ENCODE assay signal across 19 mouse cellular contexts in the genomic region with DNA sequence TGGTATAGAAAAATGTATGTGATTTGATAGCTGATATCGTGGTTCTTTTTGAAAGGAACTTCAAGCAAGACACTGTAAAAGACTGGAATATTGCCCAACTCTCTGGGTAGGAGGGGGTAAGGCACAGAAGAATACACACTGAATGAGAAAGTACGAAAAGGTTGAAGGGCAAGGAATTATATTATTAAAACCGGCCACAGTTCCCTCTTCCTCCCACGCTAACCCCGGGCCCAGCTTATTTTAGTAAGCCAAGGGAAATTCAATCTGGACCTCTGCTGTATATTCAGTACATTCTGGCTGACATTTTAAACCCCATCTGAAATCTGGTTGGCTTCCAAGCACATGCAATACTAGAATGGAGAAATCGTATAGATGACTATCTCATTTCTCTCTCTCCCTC. TPM values are rescaled to one million over a fixed set of nuclear protein-coding genes. Genes with fewer than 3 reads are reported as not detected.
DNase-seq lines count a peak whose midpoint lies in the region; ATAC-seq and TF ChIP-seq lines count a peak whose summit lies in the region.
"Had no signal": no experiment of that assay in that cellular context is flagged by ENCODE, and none has a peak within 500 bp of the region (broad histone marks: within the 10 kb centered on the region; RNA-seq: fewer than 3 reads in every experiment).

No protein-coding gene starts in this region.

- H3K4me1 ChIP-seq in kidney, embryonic 15.5 days, result peaks cover 27% of the 10 kb centered on the region

- ATAC-seq in kidney, embryonic 15.5 days (replicated peaks; ENCODE audit: low FRiP score), result no peak; the same call in 1 of the 2 replicates

- H3K4me3 ChIP-seq in kidney, embryonic 15.5 days (replicated peaks), result no peak overlapping the region
- H3K4me3 ChIP-seq in myocyte, result no peak overlapping the region
- H3K4me3 ChIP-seq: forebrain, embryonic 12.5 days; hindbrain, embryonic 15.5 days had no signal

- no peak overlapping the region for H3K9ac ChIP-seq in kidney, embryonic 15.5 days
- H3K9ac ChIP-seq: forebrain, embryonic 12.5 days; hindbrain, embryonic 15.5 days had no signal

- no peak overlapping the region for H3K27ac ChIP-seq in kidney, embryonic 15.5 days

- intact Hi-C loops in left cerebral cortex, postnatal 10 days (cut with DNase I), result no loop called here

- TF ChIP-seq POLR2A in myocyte (IDR thresholded peaks at IDR 0.05; ENCODE audit: insufficient read length, low read depth), result no peak

- peak overlapping the region; percentile 34 for H3K4me2 ChIP-seq in kidney, embryonic 15.5 days
- H3K4me2 ChIP-seq in myocyte (ENCODE audit: low read depth), result peak overlapping the region; percentile 70
- H3K4me2 ChIP-seq: forebrain, embryonic 12.5 days; midbrain, embryonic 11.5 days had no signal

- DNase-seq in kidney, postnatal 10 days, result no peak
- DNase-seq in 416B (ENCODE audit: low read depth) (peak; percentile 49), adipocyte (ENCODE audit: low spot score) (peak; percentile 51)
- no peak for DNase-seq in left cerebral cortex, postnatal 10 days (ENCODE audit: extremely low spot score in 1 of 2, low spot score in 2 of 2)
- no peak for DNase-seq in urinary bladder, postnatal 36 days (ENCODE audit: low spot score in 2 of 2)
- DNase-seq: adrenal gland, postnatal 36 days; cerebellum, postnatal 10 days; heart, postnatal 10 days; kidney, adult 2 months; liver; lung, postnatal 36 days; right cerebral cortex, adult 18-20 months had no signal

- H3K27me3 ChIP-seq in kidney, embryonic 15.5 days, result no peaks in the 10 kb centered on the region
- no peaks in the 10 kb centered on the region for H3K27me3 ChIP-seq in myocyte (ENCODE audit: control insufficient read depth, insufficient read depth, insufficient read length)
- H3K27me3 ChIP-seq: CH12.LX; forebrain, embryonic 12.5 days; hindbrain, embryonic 15.5 days had no signal

- no peaks in the 10 kb centered on the region for H3K79me2 ChIP-seq in myocyte (ENCODE audit: control insufficient read depth, insufficient read depth)

- H3K9me3 ChIP-seq in kidney, embryonic 15.5 days (replicated peaks), result no peaks in the 10 kb centered on the region
- H3K9me3 ChIP-seq: forebrain, embryonic 12.5 days; hindbrain, embryonic 15.5 days had no signal

- no peak overlapping the region for H3ac ChIP-seq in myocyte (ENCODE audit: control insufficient read depth, insufficient read length)

- 38% methylated on average over 6 of the region's 6 CpGs for WGBS in kidney, embryonic 15.5 days

- H3K36me3 ChIP-seq in kidney, embryonic 15.5 days, result no peaks in the 10 kb centered on the region
- H3K36me3 ChIP-seq in myocyte (ENCODE audit: control insufficient read depth, insufficient read depth), result no peaks in the 10 kb centered on the region
- H3K36me3 ChIP-seq: forebrain, embryonic 12.5 days; hindbrain, embryonic 15.5 days had no signal

TF ChIP-seq in myocyte, 11 proteins besides CTCF, POLR2A, EP300 and RAD21:
- no peak for TF ChIP-seq MAX (IDR thresholded peaks at IDR 0.05; ENCODE audit: low read depth)
- TF ChIP-seq REST (IDR thresholded peaks at IDR 0.05; ENCODE audit: insufficient read depth, insufficient read length), result no peak
- TF ChIP-seq TCF3 (IDR thresholded peaks at IDR 0.05; ENCODE audit: insufficient read length, low read depth), result no peak
- no peak for TF ChIP-seq POLR2AphosphoS2 (IDR thresholded peaks at IDR 0.05; ENCODE audit: insufficient read length, low read depth)
- TF ChIP-seq MYOG (IDR thresholded peaks at IDR 0.05; ENCODE audit: control insufficient read depth in 1 of 3, insufficient read depth in 1 of 3, insufficient read length in 2 of 3, low read depth in 2 of 3), result no peak
- no peak for TF ChIP-seq MYOD1 (IDR thresholded peaks at IDR 0.05; ENCODE audit: control insufficient read depth in 1 of 3, insufficient read length in 2 of 3, low read depth in 2 of 3)
- no peak for TF ChIP-seq CEBPB (IDR thresholded peaks at IDR 0.05; ENCODE audit: insufficient read depth, poor library complexity, severe bottlenecking)
- no peak for TF ChIP-seq E2F4 (IDR thresholded peaks at IDR 0.05; ENCODE audit: insufficient read depth)
- no peak for TF ChIP-seq SRF (IDR thresholded peaks at IDR 0.05; ENCODE audit: control insufficient read depth, insufficient read length, low read depth)
- no peak for TF ChIP-seq USF1 (IDR thresholded peaks at IDR 0.05; ENCODE audit: low read depth)
- no peak for TF ChIP-seq TCF12 (IDR thresholded peaks at IDR 0.05; ENCODE audit: insufficient read depth, poor library complexity, severe bottlenecking)

RNA-seq across cellular contexts. Expression of gene Nsun7, which starts 40.0 kb away (rescaled TPM):
- polyA plus RNA-seq in kidney, embryonic 15.5 days (2015; fragmentation: Nextera tagmentation; extraction: Ambion mirVana), result 0.32 and 0.44 TPM in 2 replicates
- polyA plus RNA-seq in myocyte (2012; fragmentation: generic; extraction: Trizol), result not detected
- total RNA-seq in left cerebral cortex, postnatal 10 days (2021), result 1 to 10 TPM; 4.5 to 5.1 TPM
- total RNA-seq: neutrophil, adult 5-6 weeks had no signal

RNA-seq across cellular contexts. Expression of gene Rbm47, which starts 46.8 kb away (rescaled TPM):
- polyA plus RNA-seq in kidney, embryonic 15.5 days (2015; fragmentation: Nextera tagmentation; extraction: Ambion mirVana), result 60.6 and 64.7 TPM in 2 replicates
- polyA plus RNA-seq in myocyte (2012; fragmentation: generic; extraction: Trizol), result 0.10 TPM
- total RNA-seq in left cerebral cortex, postnatal 10 days (2021), result 1 to 10 TPM; 2.2 to 2.8 TPM

Comparison
In these comparisons a context has a peak if more than half of its experiments do, and no peak if none do; other contexts are left out.
1. DNase-seq: peak in 416B (single experiment) and adipocyte (single experiment); none in kidney, postnatal 10 days (single experiment), left cerebral cortex, postnatal 10 days (0 of 2) and urinary bladder, postnatal 36 days (0 of 2).
2. RNA of gene Rbm47, which starts 46.8 kb away (polyA plus RNA-seq): 60.6 to 64.7 TPM in kidney, embryonic 15.5 days; 0.10 TPM in myocyte (single experiment); every median in the first group is over 10 times any median in the second.